Mouse (Mus musculus) midbrain, postnatal 0 days (tissue): ENCODE results near the gene Fbrs. TPM values are rescaled to one million over a fixed set of nuclear protein-coding genes. Genes with fewer than 3 reads are reported as not detected.
"Not testable (repeated sequence)": the region's sequence is repeated elsewhere in the genome, so short reads cannot be mapped to it uniquely, and the experiment has no call there.

ENCODE experiments used
- ATAC-seq: fragments of 200-750 bp; cut with Nextera tagmentation; 2 replicates; pipeline ENCODE4 v1.8.0; 2017; ENCODE audit warnings: moderate number of reproducible peaks, mild to moderate bottlenecking, moderate TSS enrichment, moderate library complexity; ENCODE audit not compliant: low FRiP score
- DNase-seq: peaks from one replicate; pipeline ENCODE4 v3.0.0-alpha.2; 2015; ENCODE audit warnings: low spot score
- H3K27ac ChIP-seq: fragments of 300-500 bp; sonication (generic); 2 replicates; pipeline ENCODE4 v1.5.1; 2014; ENCODE audit warnings: low read depth, mild to moderate bottlenecking, low read length, mixed read lengths
- H3K27me3 ChIP-seq: fragments of 300-500 bp; sonication (generic); 2 replicates; pipeline ENCODE4 v1.6.1; 2014; ENCODE audit warnings: low read length, control low read depth, mixed read lengths; ENCODE audit not compliant: insufficient read depth
- H3K36me3 ChIP-seq: fragments of 300-500 bp; sonication (generic); 2 replicates; pipeline ENCODE4 v1.6.1; 2014; ENCODE audit warnings: low read length, control low read depth, mixed read lengths; ENCODE audit not compliant: insufficient read depth
- H3K4me1 ChIP-seq: fragments of 300-500 bp; sonication (generic); 2 replicates; pipeline ENCODE4 v1.6.1; 2014; ENCODE audit warnings: mild to moderate bottlenecking, control low read depth, antibody characterized with exemption, low read length, mixed read lengths; ENCODE audit not compliant: insufficient read depth
- H3K4me2 ChIP-seq: fragments of 300-500 bp; sonication (generic); 2 replicates; pipeline ENCODE4 v1.6.1; 2014; ENCODE audit warnings: low read depth, mild to moderate bottlenecking, low read length, mixed read lengths; ENCODE audit not compliant: poor library complexity, severe bottlenecking
- H3K4me3 ChIP-seq: fragments of 300-500 bp; sonication (generic); 2 replicates; pipeline ENCODE4 v1.5.1; 2014; ENCODE audit warnings: low read depth, mild to moderate bottlenecking, low read length, moderate library complexity
- H3K9ac ChIP-seq: fragments of 300-500 bp; sonication (generic); replicated peaks from 2 replicates; pipeline ENCODE4 v1.6.1; 2014; ENCODE audit warnings: mild to moderate bottlenecking, low read length, moderate library complexity, mixed read lengths; ENCODE audit not compliant: poor library complexity, severe bottlenecking
- H3K9me3 ChIP-seq: fragments of 300-500 bp; sonication (generic); 2 replicates; pipeline ENCODE4 v1.6.1; 2016; ENCODE audit warnings: low read length, control low read depth
- CTCF ChIP-seq: IDR thresholded peaks from 2 replicates; pipeline ENCODE4 v1.5.1; 2016; ENCODE audit warnings: antibody characterized with exemption, mild to moderate bottlenecking
- WGBS: fragments of 180-500 bp; shearing (Covaris S2); extraction: QIAGEN DNeasy Blood & Tissue Kit; methylation state at CpG from one replicate; pipeline ENCODE4 v1.1.7; 2014; 5-methylcytosine and 5-hydroxymethylcytosine counted together
- polyA plus RNA-seq: library from polyadenylated mRNA; unstranded; fragments of >200 nt; fragmentation: Nextera tagmentation; extraction: Ambion mirVana; gene quantifications from 2 replicates; pipeline ENCODE4 v1.2.1, GENCODE M21; 2015
- total RNA-seq: library from RNA; depleted of rRNA; stranded (reverse); fragments of >200 nt; gene quantifications from 2 replicates; pipeline ENCODE4 v1.2.3, GENCODE M21; 2014

The Fbrs gene
- total and polyA plus RNA-seq, 2 experiments from 2014 or later, result 11.8 to 41.0 TPM

- no peaks in the 10 kb centered on the region for H3K27me3 ChIP-seq
- H3K4me2 ChIP-seq, result peak overlapping the region; percentile 98
- H3K36me3 ChIP-seq, result peaks cover 41% of the 10 kb centered on the region
- WGBS, result 3% methylated on average over 47 of the region's 48 CpGs
- peak overlapping the region; percentile 86 for H3K4me3 ChIP-seq
- H3K27ac ChIP-seq, result peak overlapping the region; percentile 84
- H3K9ac ChIP-seq, result peak overlapping the region; percentile 98
- peaks cover 9% of the 10 kb centered on the region; the same call in 1 of the 2 replicates for H3K4me1 ChIP-seq
- ATAC-seq (no peak), DNase-seq (no peak)
- TF ChIP-seq CTCF, result no peak
- H3K9me3 ChIP-seq, result no peaks in the 10 kb centered on the region
These were observed 573 bp downstream of the Fbrs start for GRCm38 (mm10) chr7:127479318-127480225.

- Histone ChIP-seq H3K27ac (0 out of 2 replicates have a peak overlapping the region, but pooled peaks have one; percentile 84), H3K9ac (peak overlapping the region; percentile 98), H3K4me3 (peak overlapping the region; percentile 86), H3K36me3 (peaks cover 41% of the 10 kb centered on the region), H3K4me2 (peak overlapping the region; percentile 98), H3K4me1 (peaks cover 9% of the 10 kb centered on the region; the same call in 1 of the 2 replicates), H3K27me3 (no peaks in the 10 kb centered on the region), H3K9me3 (no peaks in the 10 kb centered on the region)
- ATAC-seq (no peak), DNase-seq (no peak)
- no peak for TF ChIP-seq CTCF
- WGBS, result 69% methylated on average over 2 of the region's 2 CpGs
These were observed 1.3 kb downstream of the Fbrs start for GRCm38 (mm10) chr7:127480321-127480720.

- no peaks in the 10 kb centered on the region for H3K27me3 ChIP-seq
- ATAC-seq, result no peak
- no peak overlapping the region for H3K27ac ChIP-seq
- no peak overlapping the region for H3K4me2 ChIP-seq
- no peak for TF ChIP-seq CTCF
- no peak overlapping the region for H3K4me3 ChIP-seq
- H3K36me3 ChIP-seq, result peaks cover 58% of the 10 kb centered on the region
- no peak overlapping the region for H3K9ac ChIP-seq
- no peaks in the 10 kb centered on the region for H3K9me3 ChIP-seq
- whole genome bisulfite sequencing, result 66% methylated on average over 5 of the region's 5 CpGs
- DNase-seq, result no peak
- H3K4me1 ChIP-seq, result peaks cover 2% of the 10 kb centered on the region; the same call in 1 of the 2 replicates
These were observed 6.4 kb downstream of the Fbrs start for GRCm38 (mm10) chr7:127485416-127485815.

GRCm38 (mm10) chr7:127488364-127488763, 9.4 kb downstream of the Fbrs start:
- peaks cover 59% of the 10 kb centered on the region for H3K36me3 ChIP-seq
- ATAC-seq, result not testable (repeated sequence)

GRCm38 (mm10) chr7:127489982-127490381, 11.0 kb downstream of the Fbrs start:
- Histone ChIP-seq H3K9ac (no peak overlapping the region), H3K4me3 (no peak overlapping the region), H3K9me3 (no peaks in the 10 kb centered on the region), H3K36me3 (peaks cover 47% of the 10 kb centered on the region), H3K27me3 (no peaks in the 10 kb centered on the region), H3K4me2 (no peak overlapping the region), H3K27ac (no peak overlapping the region), H3K4me1 (no peaks in the 10 kb centered on the region)
- no peak for TF ChIP-seq CTCF
- WGBS, result 99% methylated on average over 7 of the region's 7 CpGs
- ATAC-seq, result no peak; the same call in 1 of the 2 replicates
- no peak for DNase-seq

More at GRCm38 (mm10) chr7:127488364-127488763, 9.4 kb downstream of the Fbrs start:
- not testable (repeated sequence) for H3K27me3 ChIP-seq, DNase-seq, H3K4me1 ChIP-seq, H3K4me2 ChIP-seq, H3K27ac ChIP-seq, H3K4me3 ChIP-seq, H3K9me3 ChIP-seq, H3K9ac ChIP-seq
- 79% methylated on average over 4 of the region's 5 CpGs for WGBS

- DNase-seq (no peak), ATAC-seq (no peak)
- no peak overlapping the region for H3K9ac ChIP-seq
- peaks cover 29% of the 10 kb centered on the region for H3K36me3 ChIP-seq
- no peak for TF ChIP-seq CTCF
- no peaks in the 10 kb centered on the region for H3K27me3 ChIP-seq
- whole genome bisulfite sequencing, result 91% methylated on average over 3 of the region's 3 CpGs
- no peak overlapping the region for H3K27ac ChIP-seq
- H3K4me3 ChIP-seq, result no peak overlapping the region
- no peak overlapping the region for H3K4me2 ChIP-seq
- no peaks in the 10 kb centered on the region for H3K9me3 ChIP-seq
- H3K4me1 ChIP-seq, result no peaks in the 10 kb centered on the region
These were observed 12.8 kb downstream of the Fbrs start for GRCm38 (mm10) chr7:127491846-127492245.
